9 mouse cellular contexts compared by ENCODE assay signal in genomic region chr17:85617566-85618358, GRCm38 (mm10). TPM values are rescaled to one million over a fixed set of nuclear protein-coding genes. Genes with fewer than 3 reads are reported as not detected.
DNase-seq lines count a peak whose midpoint lies in the region; ATAC-seq lines count a peak whose summit lies in the region.
"Had no signal": no experiment of that assay in that cellular context is flagged by ENCODE, and none has a peak within 500 bp of the region (broad histone marks: within the 10 kb centered on the region; RNA-seq: fewer than 3 reads in every experiment).

No protein-coding gene starts in this region.

- peak overlapping the region; percentile 41 for H3K4me2 ChIP-seq in kidney, embryonic 14.5 days (replicated peaks; ENCODE audit: low read depth, low read length)
- H3K4me2 ChIP-seq in hindbrain, embryonic 15.5 days: peak overlapping the region; percentile 28
- peak overlapping the region; percentile 30; the same call in 1 of the 2 replicates for H3K4me2 ChIP-seq in neural tube, embryonic 12.5 days (replicated peaks)

- peaks cover 9% of the 10 kb centered on the region for H3K4me1 ChIP-seq in kidney, embryonic 14.5 days (ENCODE audit: control insufficient read depth, insufficient read depth, low read length)
- H3K4me1 ChIP-seq in hindbrain, embryonic 15.5 days (replicated peaks): peaks cover 24% of the 10 kb centered on the region
- peaks cover 17% of the 10 kb centered on the region for H3K4me1 ChIP-seq in neural tube, embryonic 12.5 days

- H3K27me3 ChIP-seq in kidney, embryonic 14.5 days (ENCODE audit: control insufficient read depth, insufficient read depth, low read length): peaks cover 99% of the 10 kb centered on the region
- H3K27me3 ChIP-seq in hindbrain, embryonic 15.5 days: peaks cover 99% of the 10 kb centered on the region
- H3K27me3 ChIP-seq in neural tube, embryonic 12.5 days (replicated peaks): peaks cover 100% of the 10 kb centered on the region

- H3K9ac ChIP-seq in kidney, embryonic 14.5 days (ENCODE audit: low read depth, low read length): no peak overlapping the region
- H3K9ac ChIP-seq in hindbrain, embryonic 15.5 days: no peak overlapping the region
- H3K9ac ChIP-seq in neural tube, embryonic 12.5 days: no peak overlapping the region

- ATAC-seq in kidney, embryonic 14.5 days (ENCODE audit: low FRiP score, low TSS enrichment): peak; percentile 66
- ATAC-seq in hindbrain, embryonic 15.5 days (ENCODE audit: low FRiP score, low read depth): no peak
- 0 out of 2 replicates have a peak, but pooled peaks have one; percentile 10 for ATAC-seq in neural tube, embryonic 12.5 days (ENCODE audit: low FRiP score, low read depth)
- no peak for ATAC-seq in frontal cortex, adult (ENCODE audit: low TSS enrichment)

- H3K27ac ChIP-seq in kidney, embryonic 14.5 days (ENCODE audit: low read depth, low read length): no peak overlapping the region
- H3K27ac ChIP-seq in hindbrain, embryonic 15.5 days (replicated peaks): no peak overlapping the region
- no peak overlapping the region for H3K27ac ChIP-seq in neural tube, embryonic 12.5 days

- DNase-seq in kidney, adult 9 months: no peak
- DNase-seq in embryo, embryonic 9.5 days (ENCODE audit: extremely low spot score): peak; percentile 77
- no peak for DNase-seq in thymus, adult 18-20 months
- no peak for DNase-seq in adrenal gland, postnatal 36 days
- DNase-seq: cerebellum, adult 11-12 months had no signal

- H3K4me3 ChIP-seq in kidney, embryonic 14.5 days (ENCODE audit: low read length): peak overlapping the region; percentile 17; the same call in 1 of the 2 replicates
- peak overlapping the region; percentile 18 for H3K4me3 ChIP-seq in hindbrain, embryonic 15.5 days
- H3K4me3 ChIP-seq in neural tube, embryonic 12.5 days: no peak overlapping the region

- WGBS in kidney, embryonic 14.5 days: 0% methylated on average over 25 of the region's 36 CpGs
- under 1% methylated on average over 36 of the region's 36 CpGs for WGBS in hindbrain, embryonic 15.5 days
- under 1% methylated on average over 36 of the region's 36 CpGs for WGBS in neural tube, embryonic 12.5 days

- no peaks in the 10 kb centered on the region for H3K9me3 ChIP-seq in kidney, embryonic 14.5 days (ENCODE audit: control insufficient read depth, low read length)
- no peaks in the 10 kb centered on the region for H3K9me3 ChIP-seq in hindbrain, embryonic 15.5 days
- no peaks in the 10 kb centered on the region for H3K9me3 ChIP-seq in neural tube, embryonic 12.5 days

- no peaks in the 10 kb centered on the region for H3K36me3 ChIP-seq in kidney, embryonic 14.5 days (ENCODE audit: control insufficient read depth, insufficient read depth, low read length)
- H3K36me3 ChIP-seq in hindbrain, embryonic 15.5 days: no peaks in the 10 kb centered on the region
- no peaks in the 10 kb centered on the region for H3K36me3 ChIP-seq in neural tube, embryonic 12.5 days

RNA-seq across cellular contexts. Expression of gene Six3, which starts 4.4 kb away (rescaled TPM):
- not detected in 2 replicates for polyA plus RNA-seq in kidney, embryonic 14.5 days (2014; fragmentation: Nextera tagmentation; extraction: Ambion mirVana)
- 1.2 and 1.4 TPM in 2 replicates for polyA plus RNA-seq in hindbrain, embryonic 15.5 days (2015; fragmentation: Nextera tagmentation; extraction: Ambion mirVana)
- 0.13 TPM in 1 of 2 replicates, not detected in the other for polyA plus RNA-seq in neural tube, embryonic 12.5 days (2016; fragmentation: Nextera tagmentation; extraction: Ambion mirVana)
- total RNA-seq in adrenal gland, postnatal 36 days (2021): not detected

Comparison
In these comparisons a context has a peak if more than half of its experiments do, and no peak if none do; other contexts are left out.
1. ATAC-seq: peak in kidney, embryonic 14.5 days (single experiment) and neural tube, embryonic 12.5 days (single experiment); none in hindbrain, embryonic 15.5 days (single experiment) and frontal cortex, adult (single experiment).
2. Peak in every context shown above with its lines, with median percentiles within 50 percentile points of each other: H3K4me2 ChIP-seq.